Mouse (Mus musculus) central nervous system, embryonic 11.5 days (tissue): ENCODE measurements around the gene Olfr630. TPM values are rescaled to one million over a fixed set of nuclear protein-coding genes. Genes with fewer than 3 reads are reported as not detected.

Experiments
- polyA plus RNA-seq: library from polyadenylated mRNA; depleted of rRNA; stranded (reverse); fragments of >200 nt; gene quantifications from 2 replicates; pipeline ENCODE4 v1.2.3, GENCODE M21; 2012; rRNA removed

The Olfr630 gene
- not detected in 2 replicates for polyA plus RNA-seq

GRCm38 (mm10) chr7:103757233-103757632 lies at the start of gene Olfr630:
Olfr630 (minus strand) TSS chr7:103757333.

GRCm38 (mm10) chr7:103791721-103792120 lies 34.6 kb upstream of the Olfr630 start, which contains the start of gene Olfr67:
Olfr67 (minus strand) TSS chr7:103791821.

GRCm38 (mm10) chr7:103779598-103779997 lies 22.5 kb upstream of the Olfr630 start, which contains the start of gene Olfr68:
Olfr68 (minus strand) TSS chr7:103779698.

GRCm38 (mm10) chr7:103771494-103771893 lies 14.4 kb upstream of the Olfr630 start, which contains the start of gene Olfr69:
Olfr69 (minus strand) TSS chr7:103771594.

GRCm38 (mm10) chr7:103744843-103745242 lies 12.3 kb downstream of the Olfr630 start, which contains the start of gene Olfr629:
Olfr629 (minus strand) TSS chr7:103744943.

GRCm38 (mm10) chr7:103730074-103730473 lies 27.1 kb downstream of the Olfr630 start, which contains the start of gene Olfr628:
Olfr628 (plus strand) TSS chr7:103730374.

GRCm38 (mm10) chr7:103714371-103714770 lies 42.8 kb downstream of the Olfr630 start, which contains the start of gene Olfr243:
Olfr243 (plus strand) TSS chr7:103714671.

Other genes starting within 250 kb of the Olfr630 start
- not detected in 2 replicates for gene Olfr610, start 245.2 kb downstream of the Olfr630 start, polyA plus RNA-seq
- gene Olfr611, start 236.5 kb downstream of the Olfr630 start, polyA plus RNA-seq = not detected in 2 replicates
- not detected in 2 replicates for gene Olfr612, start 214.6 kb downstream of the Olfr630 start, polyA plus RNA-seq
- not detected in 2 replicates for gene Olfr613, start 209.3 kb downstream of the Olfr630 start, polyA plus RNA-seq
- gene Olfr615, start 201.3 kb downstream of the Olfr630 start, polyA plus RNA-seq = not detected in 2 replicates
- not detected in 2 replicates for gene Olfr616, start 188.2 kb downstream of the Olfr630 start, polyA plus RNA-seq
- not detected in 2 replicates for gene Olfr617, start 184.3 kb downstream of the Olfr630 start, polyA plus RNA-seq
- gene Olfr618, start 167.2 kb downstream of the Olfr630 start, polyA plus RNA-seq = 0.02 TPM in 2 replicates
- not detected in 2 replicates for gene Olfr619, start 156.8 kb downstream of the Olfr630 start, polyA plus RNA-seq
- not detected in 2 replicates for gene Olfr620, start 144.8 kb downstream of the Olfr630 start, polyA plus RNA-seq
- gene Olfr622, start 114.6 kb downstream of the Olfr630 start, polyA plus RNA-seq = not detected in 2 replicates
- not detected in 2 replicates for gene Olfr623, start 93.6 kb downstream of the Olfr630 start, polyA plus RNA-seq
- gene Olfr624, start 86.1 kb downstream of the Olfr630 start, polyA plus RNA-seq = 0.04 TPM in 2 replicates
- not detected in 2 replicates for gene Olfr625-ps1, start 74.6 kb downstream of the Olfr630 start, polyA plus RNA-seq
- gene Olfr243, start 42.7 kb downstream of the Olfr630 start, polyA plus RNA-seq = not detected in 2 replicates
- not detected in 2 replicates for gene Olfr628, start 27.0 kb downstream of the Olfr630 start, polyA plus RNA-seq
- gene Olfr629, start 12.4 kb downstream of the Olfr630 start, polyA plus RNA-seq = not detected in 2 replicates
- not detected in 2 replicates for gene Olfr69, start 14.3 kb upstream of the Olfr630 start, polyA plus RNA-seq
- gene Olfr68, start 22.4 kb upstream of the Olfr630 start, polyA plus RNA-seq = not detected in 2 replicates
- not detected in 2 replicates for gene Olfr67, start 34.5 kb upstream of the Olfr630 start, polyA plus RNA-seq
- gene Hbb-bt, start 56.7 kb upstream of the Olfr630 start, polyA plus RNA-seq = 1,727 and 2,114 TPM in 2 replicates
- gene Hbb-bs, start 70.8 kb upstream of the Olfr630 start, polyA plus RNA-seq = 1,278 and 2,335 TPM in 2 replicates
- 0.40 TPM in 1 of 2 replicates, not detected in the other for gene Hbb-bh2, start 83.2 kb upstream of the Olfr630 start, polyA plus RNA-seq
- 1,953 and 3,124 TPM in 2 replicates for gene Hbb-bh1, start 85.8 kb upstream of the Olfr630 start, polyA plus RNA-seq
- 10,518 and 17,284 TPM in 2 replicates for gene Hbb-y, start 95.9 kb upstream of the Olfr630 start, polyA plus RNA-seq
- gene Olfr66, start 128.9 kb upstream of the Olfr630 start, polyA plus RNA-seq = not detected in 2 replicates
- gene Olfr64, start 137.2 kb upstream of the Olfr630 start, polyA plus RNA-seq = not detected in 2 replicates
- not detected in 2 replicates for gene Olfr65, start 146.2 kb upstream of the Olfr630 start, polyA plus RNA-seq
- gene Olfr631, start 171.5 kb upstream of the Olfr630 start, polyA plus RNA-seq = not detected in 2 replicates
- gene Olfr632, start 177.0 kb upstream of the Olfr630 start, polyA plus RNA-seq = 0.11 and 0.36 TPM in 2 replicates
- not detected in 2 replicates for gene Olfr633, start 187.1 kb upstream of the Olfr630 start, polyA plus RNA-seq
- gene Olfr635, start 213.8 kb upstream of the Olfr630 start, polyA plus RNA-seq = not detected in 2 replicates
- not detected in 2 replicates for gene Olfr638, start 241.4 kb upstream of the Olfr630 start, polyA plus RNA-seq